Mouse (Mus musculus) forebrain, postnatal 0 days (tissue): ENCODE measurements around the gene Pou2f3. TPM values are rescaled to one million over a fixed set of nuclear protein-coding genes. Genes with fewer than 3 reads are reported as not detected.

Source experiments
- ATAC-seq: fragments of 200-750 bp; cut with Nextera tagmentation; 2 replicates; pipeline ENCODE4 v1.8.0; 2017; ENCODE audit warnings: mild to moderate bottlenecking, moderate library complexity
- DNase-seq: peaks from one replicate; pipeline ENCODE4 v3.0.0-alpha.2; 2015
- H3K27ac ChIP-seq: fragments of 300-500 bp; sonication (generic); 2 replicates; pipeline ENCODE4 v1.5.1; 2014; ENCODE audit warnings: low read depth, mild to moderate bottlenecking, antibody characterized with exemption, low read length, moderate library complexity, mixed read lengths
- H3K27me3 ChIP-seq: fragments of 300-500 bp; sonication (generic); 2 replicates; pipeline ENCODE4 v1.6.1; 2014; ENCODE audit warnings: mild to moderate bottlenecking, low read length, mixed read lengths; ENCODE audit not compliant: insufficient read depth
- H3K36me3 ChIP-seq: fragments of 300-500 bp; sonication (generic); 2 replicates; pipeline ENCODE4 v1.6.1; 2014; ENCODE audit warnings: mild to moderate bottlenecking, moderate library complexity; ENCODE audit not compliant: insufficient read depth
- H3K4me1 ChIP-seq: fragments of 300-500 bp; sonication (generic); 2 replicates; pipeline ENCODE4 v1.6.1; 2014; ENCODE audit warnings: antibody characterized with exemption; ENCODE audit not compliant: insufficient read depth
- H3K4me2 ChIP-seq: fragments of 300-500 bp; sonication (generic); 2 replicates; pipeline ENCODE4 v1.6.1; 2014; ENCODE audit warnings: low read depth, mild to moderate bottlenecking, moderate library complexity
- H3K4me3 ChIP-seq: fragments of 300-500 bp; sonication (generic); 2 replicates; pipeline ENCODE4 v1.5.1; 2014; ENCODE audit warnings: low read depth, low read length, mixed read lengths
- H3K9ac ChIP-seq: fragments of 300-500 bp; sonication (generic); 2 replicates; pipeline ENCODE4 v1.6.1; 2014; ENCODE audit warnings: mild to moderate bottlenecking
- H3K9me3 ChIP-seq: fragments of 300-500 bp; sonication (generic); 2 replicates; pipeline ENCODE4 v1.6.1; 2016; ENCODE audit warnings: low read length
- CTCF ChIP-seq: sonication (generic); IDR thresholded peaks from 2 replicates; pipeline ENCODE4 v1.5.1; 2016; ENCODE audit warnings: antibody characterized with exemption, control low read depth, low read depth
- WGBS: fragments of 180-500 bp; shearing (Covaris S2); extraction: QIAGEN DNeasy Blood & Tissue Kit; methylation state at CpG from one replicate; pipeline ENCODE4 v1.1.7; 2014; 5-methylcytosine and 5-hydroxymethylcytosine counted together
- polyA plus RNA-seq: library from polyadenylated mRNA; unstranded; fragments of >200 nt; fragmentation: Nextera tagmentation; extraction: Ambion mirVana; gene quantifications from 2 replicates; pipeline ENCODE4 v1.2.1, GENCODE M21; 2015
- total RNA-seq: library from RNA; depleted of rRNA; stranded (reverse); fragments of >200 nt; gene quantifications from 2 replicates; pipeline ENCODE4 v1.2.3, GENCODE M21; 2014; rRNA removed

The Pou2f3 gene
- total and polyA plus RNA-seq, 2 experiments from 2014 or later = not detected

GRCm38 (mm10) chr9:43084496-43085362, 125.4 kb downstream of the Pou2f3 start:
- Histone ChIP-seq H3K27me3 (no peaks in the 10 kb centered on the region), H3K36me3 (no peaks in the 10 kb centered on the region), H3K9me3 (no peaks in the 10 kb centered on the region), H3K4me3 (no peak overlapping the region), H3K9ac (no peak overlapping the region), H3K27ac (no peak overlapping the region), H3K4me1 (no peaks in the 10 kb centered on the region), H3K4me2 (no peak overlapping the region)
- 77% methylated on average over 7 of the region's 7 CpGs for WGBS
- DNase-seq (no peak), ATAC-seq (no peak)
- TF ChIP-seq CTCF = no peak

GRCm38 (mm10) chr9:43083441-43084055, 126.6 kb downstream of the Pou2f3 start:
- WGBS = 22% methylated on average over 7 of the region's 7 CpGs
- Histone ChIP-seq H3K4me2 (no peak overlapping the region), H3K27ac (no peak overlapping the region), H3K9me3 (no peaks in the 10 kb centered on the region), H3K4me3 (no peak overlapping the region), H3K27me3 (no peaks in the 10 kb centered on the region), H3K4me1 (no peaks in the 10 kb centered on the region), H3K9ac (no peak overlapping the region), H3K36me3 (no peaks in the 10 kb centered on the region)
- DNase-seq = no peak
- no peak for ATAC-seq
- no peak for TF ChIP-seq CTCF

- H3K4me3 ChIP-seq = no peak overlapping the region
- H3K27me3 ChIP-seq = no peaks in the 10 kb centered on the region
- H3K36me3 ChIP-seq = no peaks in the 10 kb centered on the region
- H3K4me2 ChIP-seq = no peak overlapping the region
- H3K27ac ChIP-seq = no peak overlapping the region
- 95% methylated on average over 3 of the region's 3 CpGs for WGBS
- ATAC-seq = no peak
- no peak overlapping the region for H3K9ac ChIP-seq
- no peaks in the 10 kb centered on the region for H3K9me3 ChIP-seq
- DNase-seq = no peak
- no peaks in the 10 kb centered on the region for H3K4me1 ChIP-seq
- TF ChIP-seq CTCF = no peak
Observed at GRCm38 (mm10) chr9:43078711-43079110, 131.5 kb downstream of the Pou2f3 start.

DNA sequence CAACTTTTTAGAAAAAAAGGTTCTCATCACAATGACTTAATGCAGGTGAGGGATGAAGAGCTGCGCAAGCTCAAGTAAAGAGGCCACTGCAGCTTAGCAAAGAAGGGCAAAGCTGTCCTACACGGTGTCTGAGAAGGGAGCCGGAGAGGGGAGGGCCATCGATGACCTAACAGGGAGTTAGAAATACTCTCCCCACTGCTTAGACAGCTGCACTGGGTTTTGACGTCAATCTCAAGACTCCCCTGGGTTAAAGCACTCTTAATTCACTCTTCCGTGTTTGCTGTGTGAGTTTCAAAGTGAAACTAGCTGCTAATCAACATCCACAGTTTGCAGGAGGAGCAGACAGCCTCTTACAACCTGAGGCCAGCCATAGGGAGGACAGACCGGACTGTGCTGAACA, 134.0 kb downstream of the Pou2f3 start:
- Histone ChIP-seq H3K27me3 (no peaks in the 10 kb centered on the region), H3K4me2 (no peak overlapping the region), H3K9me3 (no peaks in the 10 kb centered on the region), H3K9ac (no peak overlapping the region), H3K4me1 (peaks cover 6% of the 10 kb centered on the region; the same call in 1 of the 2 replicates), H3K36me3 (no peaks in the 10 kb centered on the region), H3K4me3 (no peak overlapping the region), H3K27ac (no peak overlapping the region)
- WGBS = 77% methylated on average over 7 of the region's 7 CpGs
- no peak for TF ChIP-seq CTCF
- ATAC-seq (no peak), DNase-seq (no peak)

GRCm38 (mm10) chr9:43074611-43075010, 135.6 kb downstream of the Pou2f3 start:
- no peaks in the 10 kb centered on the region for H3K9me3 ChIP-seq
- no peak overlapping the region for H3K27ac ChIP-seq
- ATAC-seq = no peak
- H3K4me2 ChIP-seq = no peak overlapping the region
- H3K4me3 ChIP-seq = no peak overlapping the region
- TF ChIP-seq CTCF = no peak
- peaks cover 6% of the 10 kb centered on the region; the same call in 1 of the 2 replicates for H3K4me1 ChIP-seq
- WGBS = 90% methylated on average over 1 of the region's 1 CpGs
- no peak for DNase-seq
- no peaks in the 10 kb centered on the region for H3K27me3 ChIP-seq
- no peaks in the 10 kb centered on the region for H3K36me3 ChIP-seq
- no peak overlapping the region for H3K9ac ChIP-seq

Other genes starting within 250 kb of the Pou2f3 start
- gene Arhgef12, start 103.1 kb downstream of the Pou2f3 start, total RNA-seq = 91.7 and 98.7 TPM in 2 replicates
- 6.5 and 12.2 TPM in 2 replicates for gene Arhgef12, start 103.1 kb downstream of the Pou2f3 start, polyA plus RNA-seq
- gene Tmem136, start 93.8 kb downstream of the Pou2f3 start, total RNA-seq = 6.0 and 6.2 TPM in 2 replicates
- gene Tmem136, start 93.8 kb downstream of the Pou2f3 start, polyA plus RNA-seq = 6.8 and 7.5 TPM in 2 replicates
- gene Oaf, start 29.5 kb upstream of the Pou2f3 start, total RNA-seq = 5.0 and 14.3 TPM in 2 replicates
- gene Oaf, start 29.5 kb upstream of the Pou2f3 start, polyA plus RNA-seq = 7.8 and 7.9 TPM in 2 replicates
- gene Trim29, start 100.5 kb upstream of the Pou2f3 start, total RNA-seq = not detected in 2 replicates
- 0.05 and 0.11 TPM in 2 replicates for gene Trim29, start 100.5 kb upstream of the Pou2f3 start, polyA plus RNA-seq